In genomic region chr11:95610391-95610902, GRCm38 (mm10) we compare ENCODE assay signal across 10 mouse cellular contexts. TPM values are rescaled to one million over a fixed set of nuclear protein-coding genes. Genes with fewer than 3 reads are reported as not detected.
DNase-seq lines count a peak whose midpoint lies in the region; ATAC-seq and TF ChIP-seq lines count a peak whose summit lies in the region.
"Had no signal": no experiment of that assay in that cellular context is flagged by ENCODE, and none has a peak within 500 bp of the region (broad histone marks: within the 10 kb centered on the region; RNA-seq: fewer than 3 reads in every experiment).

No protein-coding gene starts in this region.

- peaks cover 13% of the 10 kb centered on the region for H3K27me3 ChIP-seq in heart, embryonic 11.5 days (ENCODE audit: control insufficient read depth, insufficient read depth, low read length)
- H3K27me3 ChIP-seq in heart, embryonic 16.5 days (ENCODE audit: control insufficient read depth, insufficient read depth, low read length) = peaks cover 7% of the 10 kb centered on the region; the same call in 1 of the 2 replicates
- H3K27me3 ChIP-seq in midbrain, embryonic 12.5 days = peaks cover 26% of the 10 kb centered on the region
- H3K27me3 ChIP-seq in cerebellum, adult 2 months (ENCODE audit: control insufficient read depth, insufficient read depth, low read length) = no peaks in the 10 kb centered on the region; the same call in 1 of the 2 replicates

- H3K4me3 ChIP-seq in heart, embryonic 11.5 days (ENCODE audit: low read depth, low read length) = peak overlapping the region; percentile 30
- peak overlapping the region; percentile 38 for H3K4me3 ChIP-seq in heart, embryonic 16.5 days (ENCODE audit: low read length)
- peak overlapping the region; percentile 18; the same call in 1 of the 2 replicates for H3K4me3 ChIP-seq in midbrain, embryonic 12.5 days
- no peak overlapping the region for H3K4me3 ChIP-seq in cerebellum, adult 2 months (replicated peaks; ENCODE audit: insufficient read depth, low read depth, low read length)
- H3K4me3 ChIP-seq: erythroblast, embryonic 14.5 days had no signal

- WGBS in heart, embryonic 11.5 days (ENCODE audit: insufficient replicate concordance) = 11% methylated on average over 15 of the region's 15 CpGs
- WGBS in heart, embryonic 16.5 days = 15% methylated on average over 15 of the region's 15 CpGs
- WGBS in midbrain, embryonic 12.5 days = 23% methylated on average over 15 of the region's 15 CpGs
- WGBS in cerebellum, adult 2 months = 32% methylated on average over 15 of the region's 15 CpGs

- no peak for TF ChIP-seq POLR2A in cerebellum, adult 2 months (IDR thresholded peaks at IDR 0.05; ENCODE audit: borderline replicate concordance, insufficient read depth, low read length)

- intact Hi-C loops in heart, postnatal 10 days (cut with DNase I) = no loop called here

- peak overlapping the region; percentile 54; the same call in 1 of the 2 replicates for H3K9ac ChIP-seq in heart, embryonic 11.5 days (ENCODE audit: low read depth, low read length)
- peak overlapping the region; percentile 38 for H3K9ac ChIP-seq in heart, embryonic 16.5 days (ENCODE audit: low read length)
- no peak overlapping the region; the same call in 1 of the 2 replicates for H3K9ac ChIP-seq in midbrain, embryonic 12.5 days (replicated peaks)

- no peak overlapping the region for H3K27ac ChIP-seq in heart, embryonic 11.5 days (ENCODE audit: low read depth, low read length)
- no peak overlapping the region for H3K27ac ChIP-seq in heart, embryonic 16.5 days (ENCODE audit: low read length)
- no peak overlapping the region for H3K27ac ChIP-seq in midbrain, embryonic 12.5 days (replicated peaks)
- H3K27ac ChIP-seq in cerebellum, adult 2 months (ENCODE audit: insufficient read depth, low read length) = no peak overlapping the region

- ATAC-seq in heart, embryonic 11.5 days (replicated peaks; ENCODE audit: insufficient number of reproducible peaks, low FRiP score, low TSS enrichment) = no peak
- ATAC-seq in heart, embryonic 16.5 days (replicated peaks; ENCODE audit: extremely low read depth, insufficient read depth, low FRiP score) = 0 out of 2 replicates have a peak, but pooled peaks have one; percentile 28
- ATAC-seq in midbrain, embryonic 12.5 days (ENCODE audit: low FRiP score, low read depth) = no peak

- peak overlapping the region; percentile 61 for H3K4me2 ChIP-seq in heart, embryonic 11.5 days
- peak overlapping the region; percentile 67 for H3K4me2 ChIP-seq in heart, embryonic 16.5 days (ENCODE audit: low read depth, low read length)
- peak overlapping the region; percentile 41 for H3K4me2 ChIP-seq in midbrain, embryonic 12.5 days (replicated peaks)

- peaks cover 4% of the 10 kb centered on the region; the same call in 1 of the 2 replicates for H3K4me1 ChIP-seq in heart, embryonic 11.5 days (ENCODE audit: control insufficient read depth, insufficient read depth, low read length)
- H3K4me1 ChIP-seq in heart, embryonic 16.5 days (ENCODE audit: control insufficient read depth, insufficient read depth, low read length) = peaks cover 7% of the 10 kb centered on the region
- H3K4me1 ChIP-seq in midbrain, embryonic 12.5 days = peaks cover 17% of the 10 kb centered on the region
- H3K4me1 ChIP-seq in cerebellum, adult 2 months (ENCODE audit: control insufficient read depth, insufficient read depth, low read length) = no peaks in the 10 kb centered on the region

- H3K36me3 ChIP-seq in heart, embryonic 11.5 days (ENCODE audit: control insufficient read depth, insufficient read depth, low read length) = no peaks in the 10 kb centered on the region
- H3K36me3 ChIP-seq in heart, embryonic 16.5 days (ENCODE audit: control insufficient read depth, insufficient read depth) = no peaks in the 10 kb centered on the region
- no peaks in the 10 kb centered on the region for H3K36me3 ChIP-seq in midbrain, embryonic 12.5 days

- no peak for TF ChIP-seq CTCF in cerebellum, adult 2 months (IDR thresholded peaks at IDR 0.05; ENCODE audit: borderline replicate concordance, insufficient read depth, low read depth, low read length)

- no peak for DNase-seq in heart, postnatal 10 days
- peak; percentile 25 for DNase-seq in MN1 (ENCODE audit: low spot score)
- no peak for DNase-seq in adrenal gland, adult (ENCODE audit: inconsistent age in 2 of 2, low spot score in 1 of 2)
- no peak for DNase-seq in kidney, postnatal 14 days
- DNase-seq in cerebellum, adult 2 months = no peak
- DNase-seq: adrenal gland, adult 2 months had no signal

- no peaks in the 10 kb centered on the region for H3K9me3 ChIP-seq in heart, embryonic 11.5 days (replicated peaks; ENCODE audit: control insufficient read depth, low read length)
- no peaks in the 10 kb centered on the region for H3K9me3 ChIP-seq in heart, embryonic 16.5 days (replicated peaks; ENCODE audit: control insufficient read depth, low read length)
- no peaks in the 10 kb centered on the region for H3K9me3 ChIP-seq in midbrain, embryonic 12.5 days

RNA-seq across cellular contexts. Expression of gene Ngfr, which starts 22.9 kb away (rescaled TPM):
- polyA plus RNA-seq in heart, embryonic 11.5 days (2014; fragmentation: Nextera tagmentation; extraction: Ambion mirVana) = 3.6 TPM in 2 replicates
- total RNA-seq in heart, postnatal 10 days (2021) = 1 to 10 TPM; 2.7 to 4.4 TPM
- polyA plus RNA-seq in heart, embryonic 16.5 days (2015; fragmentation: Nextera tagmentation; extraction: Ambion mirVana) = 4.3 and 5.3 TPM in 2 replicates
- 21.7 and 24.0 TPM in 2 replicates for polyA plus RNA-seq in midbrain, embryonic 12.5 days (2016; fragmentation: Nextera tagmentation; extraction: Ambion mirVana)
- polyA plus RNA-seq in cerebellum, adult 2 months (2012; rRNA removed) = 4.5 and 6.4 TPM in 2 replicates

RNA-seq across cellular contexts. Expression of gene Phb, which starts 56.3 kb away (rescaled TPM):
- polyA plus RNA-seq in heart, embryonic 11.5 days (2014; fragmentation: Nextera tagmentation; extraction: Ambion mirVana) = 273 and 295 TPM in 2 replicates
- 100 to 1,000 TPM; 337 to 343 TPM for total RNA-seq in heart, postnatal 10 days (2021)
- 295 and 306 TPM in 2 replicates for polyA plus RNA-seq in heart, embryonic 16.5 days (2015; fragmentation: Nextera tagmentation; extraction: Ambion mirVana)
- polyA plus RNA-seq in midbrain, embryonic 12.5 days (2016; fragmentation: Nextera tagmentation; extraction: Ambion mirVana) = 175 and 176 TPM in 2 replicates
- polyA plus RNA-seq in cerebellum, adult 2 months (2012; rRNA removed) = 241 and 253 TPM in 2 replicates
